Mouse (Mus musculus) ES-Bruce4 (cell line): ENCODE results near the gene Ece1.

Experiments
- CTCF ChIP-seq: IDR thresholded peaks from one replicate; pipeline ENCODE4 v1.8.1; 2011; ENCODE audit warnings: low read depth, low read length
- EP300 ChIP-seq: IDR thresholded peaks from 2 replicates; pipeline ENCODE4 v1.6.1; 2011; ENCODE audit warnings: low read depth, low read length; ENCODE audit not compliant: insufficient read depth

DNA sequence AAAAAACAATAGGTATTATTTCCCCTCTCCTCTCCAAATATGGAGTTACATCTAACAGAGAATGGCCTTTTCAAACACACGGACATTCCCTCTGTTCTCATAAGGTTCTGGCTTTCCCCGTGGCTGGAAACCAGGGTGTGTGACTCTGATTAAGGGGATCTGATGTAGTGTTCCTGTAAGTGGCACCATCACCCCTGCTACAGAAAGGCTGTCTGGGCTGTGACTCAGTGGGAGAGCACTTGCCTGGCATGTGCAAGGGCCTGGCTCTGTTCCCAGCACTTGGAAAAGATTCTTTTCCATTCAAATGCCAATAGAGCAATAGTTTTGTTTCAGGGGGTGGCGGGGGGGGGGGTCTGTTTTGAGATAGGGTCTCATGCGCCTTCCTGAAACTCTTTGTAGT is 63.1 kb downstream of the Ece1 start:
- TF ChIP-seq EP300 (no peak), CTCF (no peak)
